Mouse (Mus musculus) c-Kit-positive CD71-negative TER-119-negative erythroid progenitor cells, embryonic 14.5 days (primary cell): ENCODE measurements at regions not wholly inside any gene's neighbourhood (a gene's known extent, or its start where the extent isn't known, plus 50 kb on each side); places are given as distances from the start of the nearest gene placed in this dataset.

ENCODE experiments used
- DNase-seq: peaks from one replicate; pipeline ENCODE4 v3.0.0-alpha.2; 2013; ENCODE audit warnings: low read depth

DNA sequence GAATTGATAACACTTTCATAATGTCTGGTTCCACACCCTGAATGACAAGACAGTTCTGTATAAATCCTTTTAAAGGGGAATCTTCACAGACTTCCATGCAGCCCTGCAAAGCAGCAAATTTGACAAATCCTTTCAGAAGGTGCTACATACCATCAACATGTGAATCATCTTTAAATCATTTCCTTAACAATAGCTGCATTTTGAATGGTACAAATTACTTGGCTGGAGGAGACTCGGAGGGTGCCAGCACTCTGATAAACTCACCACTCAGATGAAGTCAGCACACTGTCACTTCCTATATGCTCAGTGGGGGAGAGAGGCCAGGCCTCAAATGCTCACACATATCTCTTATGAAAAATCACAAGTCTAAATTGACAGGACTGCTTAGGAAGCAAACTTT lies 386.1 kb downstream of the Efnb2 start:
- DNase-seq, result no peak

DNA sequence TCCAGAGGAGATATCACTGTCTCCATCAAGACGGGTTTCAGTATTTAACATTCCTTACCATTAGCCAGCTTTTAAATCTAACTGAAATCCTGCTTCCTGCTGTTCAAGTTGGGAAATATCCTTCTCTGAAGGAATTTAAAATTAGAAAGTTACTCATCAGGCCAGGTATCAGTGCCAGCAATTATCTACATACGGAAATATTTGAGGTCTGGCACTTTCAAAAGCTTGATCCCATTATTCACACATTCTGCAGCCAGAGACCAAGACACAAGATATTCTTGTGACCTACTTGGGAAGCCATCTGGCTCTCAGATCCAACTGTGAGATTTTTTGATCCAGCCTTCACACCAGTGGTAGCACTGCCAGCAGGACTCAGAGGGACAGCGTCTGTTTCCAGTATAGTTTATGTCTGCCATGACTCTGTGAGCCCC lies 386.8 kb downstream of the Efnb2 start:
- no peak for DNase-seq

DNA sequence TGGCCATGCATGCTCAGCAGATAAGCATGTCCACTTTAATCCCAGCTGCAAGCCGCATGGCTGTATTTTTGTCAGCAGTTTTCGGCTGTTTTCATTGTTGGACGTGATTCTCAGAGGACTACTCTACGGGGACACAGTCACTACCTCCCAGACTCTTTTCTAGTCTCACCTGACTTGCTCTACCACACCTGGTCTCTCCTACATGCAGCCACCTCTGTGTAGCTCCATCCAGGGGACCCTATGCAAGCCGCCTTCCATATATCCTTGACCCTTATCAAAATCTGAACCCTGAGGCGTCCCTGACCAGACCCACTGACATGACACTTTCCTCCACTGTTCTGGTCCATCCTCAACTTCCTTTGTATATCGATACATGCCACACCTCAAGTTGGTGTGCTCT lies 402.2 kb downstream of the Efnb2 start:
- no peak for DNase-seq

DNA sequence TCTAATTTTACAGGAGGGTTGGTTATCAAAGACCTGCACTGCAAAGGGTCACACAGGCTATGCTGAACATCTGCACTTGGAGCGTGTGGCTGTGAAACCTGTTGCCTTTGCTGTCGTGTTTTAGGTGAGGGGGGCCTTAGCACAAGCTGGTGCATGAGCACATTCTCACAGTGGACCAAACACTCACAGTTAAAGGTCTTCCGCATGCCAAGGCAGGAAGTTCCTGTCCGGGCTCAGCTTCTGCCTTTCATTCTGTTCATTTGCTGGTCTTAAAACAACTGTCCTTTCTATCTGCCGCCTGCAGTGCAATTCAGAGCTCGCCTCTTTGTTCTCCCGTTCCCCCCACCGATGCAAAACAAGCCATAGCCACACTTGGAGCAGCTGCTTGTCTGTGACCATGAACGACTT lies 402.8 kb downstream of the Efnb2 start:
- no peak for DNase-seq

DNA sequence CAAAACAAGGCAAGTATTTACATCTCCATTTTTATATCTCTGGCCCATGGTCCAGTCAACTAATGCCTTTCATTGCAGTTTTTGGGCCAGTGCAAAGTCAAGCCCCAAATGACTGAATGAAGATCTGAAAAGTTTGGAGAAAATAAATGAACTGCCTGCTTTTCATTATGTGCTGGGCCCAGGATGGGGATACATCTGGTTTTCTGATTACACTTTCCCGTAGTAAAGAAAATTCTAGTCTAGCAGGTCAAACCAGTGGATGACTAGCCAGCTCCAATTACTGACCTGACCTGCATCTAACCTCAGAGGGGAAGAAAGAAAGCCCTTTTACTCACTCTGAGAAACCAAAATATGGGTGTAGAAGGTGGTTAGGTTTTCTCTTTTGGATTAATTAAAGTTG lies 404.7 kb downstream of the Efnb2 start:
- no peak for DNase-seq

DNA sequence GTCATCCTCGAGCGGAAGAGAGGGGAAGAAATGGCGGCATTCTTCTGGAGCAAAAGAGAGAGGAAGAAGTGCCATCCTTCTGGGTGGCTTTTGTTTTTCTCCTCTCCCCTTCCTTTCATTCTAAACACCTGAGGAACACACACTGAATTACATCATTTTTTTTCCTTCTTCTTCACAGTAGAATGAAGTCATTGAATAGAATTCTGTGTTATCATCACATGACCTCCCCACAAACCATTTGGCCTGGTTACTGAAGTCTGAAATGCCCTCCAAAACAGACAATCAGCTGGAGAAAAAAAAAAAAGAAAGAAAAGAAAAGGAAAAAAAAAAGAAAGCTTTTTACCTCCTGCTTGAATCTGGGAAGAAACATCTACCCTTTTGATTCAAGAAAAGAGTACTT lies 406.6 kb downstream of the Efnb2 start:
- no peak for DNase-seq

DNA sequence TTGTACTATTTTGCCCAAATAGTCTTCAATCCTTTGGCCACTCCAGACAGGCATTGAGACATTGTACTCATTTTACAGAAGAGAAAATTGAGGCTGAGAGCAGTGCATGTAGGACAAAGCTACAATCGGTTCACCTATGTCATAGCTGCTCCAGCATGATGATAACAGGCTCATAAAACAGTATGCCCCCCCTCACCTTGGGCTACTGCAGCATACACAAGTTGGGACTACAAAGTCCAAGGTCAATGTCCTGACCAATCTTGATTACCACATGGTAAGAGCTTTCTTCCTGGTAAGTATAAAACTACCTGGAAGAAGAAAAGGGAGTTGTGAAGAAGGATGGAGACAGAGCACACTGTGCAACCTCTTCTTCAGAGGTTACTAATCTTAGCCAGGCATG lies 416.4 kb downstream of the Efnb2 start:
- no peak for DNase-seq

DNA sequence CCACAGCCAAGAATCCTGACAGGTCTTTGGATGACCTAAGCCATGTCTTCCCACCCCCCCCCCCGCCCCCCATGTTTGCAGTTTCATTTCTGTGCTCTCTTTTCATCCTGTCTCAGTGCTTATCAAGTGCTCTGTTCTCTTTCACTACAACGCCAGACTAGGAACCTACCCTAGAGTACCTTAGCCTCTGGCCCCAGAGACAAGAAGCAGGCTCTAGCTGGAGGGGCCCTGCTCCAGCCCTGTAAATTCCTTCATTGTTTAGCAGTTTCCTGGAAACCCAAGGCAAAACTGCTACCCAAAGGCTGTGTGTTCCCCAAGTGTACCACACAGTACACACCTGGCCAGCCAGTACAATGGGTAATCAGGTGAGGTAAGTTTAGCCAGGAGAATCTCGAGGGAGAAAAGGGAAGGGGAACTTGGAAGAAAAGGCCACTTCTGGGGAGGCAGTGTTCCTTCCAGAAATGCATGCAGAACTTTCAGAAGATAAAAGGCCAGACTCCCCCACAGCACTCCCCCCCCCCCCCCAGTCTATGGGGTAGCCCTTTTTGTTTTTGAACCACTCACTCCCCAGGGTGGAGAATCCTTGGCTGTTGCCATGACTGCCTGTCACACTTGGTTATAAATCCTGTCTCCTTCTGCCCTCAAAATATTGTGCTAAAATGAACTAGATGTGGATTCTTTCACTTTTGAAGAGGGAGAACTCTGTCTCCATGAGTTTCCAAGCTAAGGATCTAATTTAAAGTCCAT lies 419.1 kb downstream of the Efnb2 start:
- DNase-seq, result no peak

DNA sequence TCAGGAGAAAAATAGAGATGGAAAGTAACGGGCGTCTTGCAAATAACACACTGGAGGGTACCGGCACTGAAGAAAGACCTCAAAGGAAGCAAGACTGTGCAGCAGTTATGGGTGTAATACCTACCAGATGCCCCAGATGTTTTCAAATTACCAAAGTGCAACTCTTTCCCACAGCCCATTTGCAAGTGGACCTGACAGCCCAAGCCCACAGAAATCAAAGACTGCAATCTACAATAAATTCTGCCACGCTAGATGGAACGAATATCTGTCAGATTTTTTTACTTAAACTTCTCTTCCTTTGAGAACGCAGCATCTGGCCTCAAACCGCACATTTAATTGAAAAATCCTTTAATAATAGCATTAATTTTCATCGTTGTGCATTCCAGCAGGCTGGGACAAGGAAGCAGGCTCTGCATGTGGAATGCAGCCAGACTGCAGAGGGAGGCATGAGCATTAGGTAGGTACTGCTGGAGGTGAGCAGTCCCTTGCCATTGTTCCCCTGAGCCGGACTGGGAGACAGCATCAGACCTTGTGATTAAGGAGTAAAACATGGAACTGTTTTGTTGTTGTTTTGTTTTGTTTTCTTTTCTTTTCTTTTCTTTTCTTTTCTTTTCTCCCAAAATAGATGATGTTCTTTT lies 419.9 kb downstream of the Efnb2 start:
- no peak for DNase-seq

DNA sequence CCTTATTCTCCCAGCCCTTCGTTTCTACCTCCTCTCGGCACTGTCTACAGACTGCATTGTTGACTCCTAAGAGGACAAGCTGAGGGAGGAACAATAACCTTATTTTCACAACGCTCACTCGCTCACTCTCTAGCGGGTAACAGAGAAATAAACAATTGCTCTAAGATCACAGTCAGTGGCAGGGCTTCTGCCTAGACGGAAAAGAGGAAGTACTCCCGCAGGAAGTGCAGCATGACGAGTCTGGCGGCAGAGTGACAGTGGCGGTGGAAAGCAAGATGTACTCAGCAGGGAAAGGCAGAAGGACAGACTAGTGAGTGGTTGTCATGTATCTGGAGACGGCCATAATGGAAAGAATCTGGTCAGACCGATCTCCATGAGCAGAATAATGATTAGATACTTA lies 421.6 kb downstream of the Efnb2 start:
- DNase-seq, result peak; percentile 35

DNA sequence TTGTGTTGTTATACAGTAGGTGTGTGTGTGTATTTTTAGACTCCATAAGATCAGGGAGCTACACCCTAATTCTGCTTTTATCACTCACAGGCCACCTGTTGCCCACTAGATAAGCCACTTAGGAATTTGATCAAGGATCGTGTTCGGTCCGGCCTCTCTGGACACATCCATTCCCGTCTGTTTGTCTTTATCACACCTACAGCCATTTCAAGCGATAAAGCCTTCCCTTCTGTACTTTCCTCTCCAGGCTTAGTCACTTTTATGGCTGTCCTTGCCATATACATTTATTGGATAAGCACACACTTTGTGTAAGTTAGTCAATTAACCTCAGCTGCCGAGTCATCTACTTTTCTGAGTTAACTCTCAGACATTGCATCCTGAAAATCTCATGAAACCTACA lies 423.0 kb downstream of the Efnb2 start:
- DNase-seq, result no peak

DNA sequence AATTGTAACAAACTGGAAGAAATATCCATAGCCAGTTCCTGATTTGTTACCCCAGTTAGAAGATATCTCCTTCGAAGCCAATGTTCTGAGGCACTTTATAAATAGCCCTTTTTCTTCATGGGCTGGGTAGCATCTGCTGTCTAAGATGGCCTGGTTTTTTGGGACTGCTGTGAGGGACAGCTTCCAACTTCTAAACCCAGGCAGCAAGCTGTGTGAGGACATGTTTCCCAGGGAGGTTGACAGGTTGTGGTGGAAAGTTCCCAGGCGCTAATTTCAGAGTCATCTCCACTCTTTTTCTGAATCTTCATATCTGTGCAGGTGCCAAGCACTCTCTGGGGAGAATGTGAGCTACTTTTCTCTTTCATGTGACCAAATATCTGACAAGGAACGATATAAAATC lies 427.4 kb downstream of the Efnb2 start:
- no peak for DNase-seq

DNA sequence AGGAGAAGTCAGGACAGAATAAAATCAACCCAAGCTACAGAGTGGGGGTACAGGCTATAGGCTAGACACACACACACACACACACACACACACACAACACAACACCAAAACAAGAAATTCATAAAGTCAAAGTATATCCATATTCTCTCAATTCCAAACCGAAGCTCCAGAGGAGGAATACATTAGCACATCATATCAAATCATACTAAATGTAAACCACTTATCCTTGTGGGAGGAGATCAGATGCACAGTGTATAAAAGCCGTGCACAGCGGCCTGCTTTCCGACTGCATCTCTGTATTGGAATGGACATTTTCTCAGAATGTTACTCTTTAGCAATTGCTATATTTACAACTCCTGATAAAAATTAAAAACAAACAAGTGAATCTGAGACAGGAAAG lies 427.9 kb downstream of the Efnb2 start:
- DNase-seq, result no peak

DNA sequence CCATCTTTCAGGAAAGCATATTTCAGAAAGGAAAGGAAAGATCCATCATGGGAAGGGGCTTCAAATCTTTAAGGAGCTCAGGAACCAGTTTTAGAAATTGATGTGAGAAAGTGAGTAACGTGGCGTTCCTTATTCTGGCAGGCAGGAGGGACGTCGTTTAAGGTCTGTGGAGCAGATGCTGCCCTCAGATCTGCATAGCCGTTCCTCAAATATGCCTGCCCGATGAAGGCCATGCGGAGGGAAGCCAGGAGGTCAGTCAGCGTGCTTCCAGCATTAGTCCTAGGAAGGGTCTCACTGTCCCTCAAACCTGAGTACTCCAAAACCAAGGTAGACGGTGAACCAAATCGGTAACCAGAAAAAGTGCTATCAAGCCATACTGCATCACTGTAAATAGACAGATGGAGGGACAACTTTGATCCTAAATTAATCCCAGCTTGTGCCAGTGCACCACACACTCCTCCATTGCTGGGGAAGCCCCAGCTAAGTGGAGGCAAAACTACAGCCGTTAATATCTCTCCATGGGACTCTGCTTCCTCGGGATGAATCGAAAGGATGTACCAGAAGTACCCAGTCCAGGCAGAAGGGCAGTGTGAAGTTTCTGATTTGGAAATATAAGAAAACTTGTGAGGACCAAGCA lies 428.9 kb downstream of the Efnb2 start:
- no peak for DNase-seq

DNA sequence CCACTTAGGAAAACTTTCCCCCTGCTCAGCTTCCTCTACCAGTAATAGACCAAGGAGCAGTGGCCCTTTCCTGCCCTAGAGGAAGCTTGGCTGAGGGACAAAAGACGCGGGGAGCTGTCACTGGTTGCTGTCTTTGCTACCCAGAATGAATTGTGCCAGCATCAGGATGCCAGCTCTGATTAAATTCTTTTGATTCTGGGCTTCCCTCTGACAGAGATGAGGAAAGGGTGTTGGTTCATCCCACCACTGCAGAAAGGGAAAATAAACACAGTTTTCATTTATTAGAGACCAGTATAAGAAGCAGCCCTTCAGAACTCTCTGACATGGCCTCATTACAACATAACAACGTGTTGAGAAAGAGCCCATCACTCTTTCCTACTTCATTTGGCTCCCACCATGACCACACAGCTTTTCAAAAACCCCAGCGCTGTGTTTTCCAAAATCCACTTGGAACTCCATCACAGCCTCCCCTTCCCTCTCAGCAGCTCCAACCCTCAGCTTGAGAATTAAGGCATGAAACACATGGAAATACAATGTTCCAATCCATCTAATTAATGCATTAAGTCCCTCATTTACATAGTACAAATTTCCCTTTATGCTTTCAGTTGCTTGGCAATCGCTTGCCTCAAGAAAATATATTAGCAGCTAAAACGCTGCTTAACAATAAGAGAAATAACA lies 429.6 kb downstream of the Efnb2 start:
- DNase-seq, result no peak

DNA sequence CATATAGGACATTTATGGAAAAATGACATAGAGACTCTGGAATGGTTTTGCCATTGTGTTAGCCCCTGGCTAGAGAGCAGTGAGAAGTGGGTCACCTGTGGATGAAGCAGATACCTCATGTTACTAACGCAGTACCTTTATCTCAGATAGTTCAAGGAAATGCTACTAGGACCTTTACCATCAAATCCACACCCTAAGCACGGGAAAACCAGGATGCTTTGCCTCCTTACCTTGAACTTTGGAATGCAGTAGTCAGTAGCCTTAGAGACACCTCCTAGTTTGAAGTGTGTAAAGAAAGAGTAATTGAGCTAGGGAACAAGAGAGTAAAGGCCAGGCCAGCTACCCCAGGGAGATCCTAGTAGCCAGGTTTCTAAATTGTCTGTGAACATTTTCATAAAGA lies 435.0 kb downstream of the Efnb2 start:
- DNase-seq, result no peak

DNA sequence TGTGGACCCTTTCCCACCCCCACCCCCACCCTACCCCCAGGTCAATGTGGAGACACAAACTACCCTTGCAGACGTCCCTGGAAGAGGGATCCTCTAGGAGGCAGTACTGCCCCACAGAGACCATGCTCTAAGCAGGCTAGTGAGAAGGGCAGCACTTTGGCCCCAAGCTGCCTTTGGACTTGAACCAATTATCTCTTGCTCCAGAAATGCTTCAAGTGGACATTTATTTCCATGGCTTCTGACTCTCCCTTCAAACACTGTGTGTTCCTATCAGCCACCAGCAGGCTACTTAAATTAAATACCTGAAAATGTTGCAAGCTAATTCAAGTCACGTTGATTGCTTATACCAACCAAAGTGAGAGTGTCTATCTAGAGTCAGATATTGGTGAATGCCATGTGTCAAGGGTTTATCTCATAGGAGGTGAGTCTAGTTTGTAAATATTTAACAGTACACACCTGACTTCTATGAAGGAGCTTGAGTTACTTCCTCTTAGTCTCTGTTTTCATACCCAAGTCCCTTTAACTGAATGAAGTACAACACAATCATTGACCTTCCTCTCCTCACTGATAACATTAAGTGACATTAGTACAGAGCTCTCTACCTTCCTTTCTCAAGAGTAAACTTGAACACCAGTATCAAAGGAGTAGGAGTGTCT lies 435.7 kb downstream of the Efnb2 start:
- DNase-seq, result no peak

DNA sequence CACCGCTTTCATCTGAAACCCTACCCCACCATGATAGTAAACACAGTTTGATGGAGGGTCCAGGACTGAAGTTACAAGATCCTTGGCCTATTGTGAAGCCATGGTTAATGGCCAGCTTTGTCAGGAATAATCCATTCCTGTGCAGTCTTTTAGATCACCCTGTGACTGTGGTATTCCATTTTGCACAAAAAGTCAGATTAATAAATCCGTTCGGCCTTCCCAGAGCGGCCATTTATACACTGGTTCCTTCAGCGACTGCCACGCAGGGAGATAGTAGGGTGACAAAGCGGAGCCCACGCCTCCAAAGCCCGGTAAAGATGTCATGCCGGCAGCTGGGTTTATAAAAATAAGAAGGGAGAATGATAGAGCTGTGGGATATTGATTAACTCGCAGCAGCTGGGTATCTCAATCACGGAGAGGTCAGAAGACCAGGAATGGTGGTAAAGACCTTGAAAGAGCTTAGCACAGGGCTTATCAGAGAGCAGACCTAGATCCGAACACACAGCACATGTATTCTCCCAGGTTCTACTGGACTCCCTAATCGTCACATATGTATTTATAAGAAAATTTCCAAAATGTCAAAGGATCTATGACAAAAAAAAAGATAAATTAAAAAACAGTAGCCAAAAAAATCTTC lies 440.5 kb downstream of the Efnb2 start:
- DNase-seq, result no peak

DNA sequence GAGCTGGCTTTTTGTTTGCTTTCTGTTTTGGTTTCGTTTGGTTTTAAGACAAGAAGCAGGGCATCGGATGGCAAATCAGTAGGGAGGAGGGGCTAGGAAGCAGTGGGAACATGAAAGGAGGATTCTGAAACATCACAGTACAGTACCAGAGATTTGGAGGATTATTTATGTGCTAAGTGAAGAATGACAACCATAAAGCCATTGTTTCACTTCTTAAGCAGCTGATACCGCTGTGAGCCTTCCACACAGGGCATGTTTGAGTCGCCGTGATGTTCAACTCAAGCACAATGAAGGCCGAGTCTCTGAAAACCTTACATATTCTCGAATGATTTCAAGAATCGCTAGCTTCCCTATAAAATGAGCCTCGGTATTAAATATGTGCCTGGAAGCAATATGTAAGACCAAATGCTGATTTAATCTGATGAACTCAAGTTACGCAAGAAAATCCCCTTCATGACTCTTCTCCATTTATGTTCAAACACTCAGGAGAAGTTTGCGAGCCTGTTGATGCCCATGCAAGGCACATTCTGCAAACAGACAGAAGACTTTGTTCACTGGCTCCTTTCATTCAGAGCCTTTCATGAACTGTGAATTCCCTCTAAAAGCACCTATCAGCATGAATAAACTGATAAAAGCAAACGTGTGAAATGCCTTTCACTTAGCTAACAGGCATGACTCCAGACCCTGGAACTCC lies 441.2 kb downstream of the Efnb2 start:
- no peak for DNase-seq

DNA sequence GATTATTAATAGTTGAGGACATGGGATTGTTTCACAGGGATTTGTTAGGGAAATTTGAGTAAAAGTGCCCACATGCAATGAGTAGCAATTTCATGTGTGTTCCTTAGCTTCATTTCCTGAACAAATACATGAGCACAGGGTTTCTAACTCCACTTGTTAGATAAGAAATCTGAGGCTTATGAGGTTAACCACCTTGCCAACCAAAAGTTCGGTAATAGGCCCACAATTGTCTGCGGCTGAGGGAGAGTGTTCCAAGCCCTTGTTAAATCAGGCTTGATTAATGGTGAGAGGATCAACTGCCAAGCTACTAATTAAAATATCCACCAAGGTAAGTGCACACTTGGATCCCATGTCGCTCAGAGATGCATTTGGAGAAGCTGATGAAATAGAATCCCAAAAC lies 468.0 kb downstream of the Efnb2 start:
- no peak for DNase-seq

DNA sequence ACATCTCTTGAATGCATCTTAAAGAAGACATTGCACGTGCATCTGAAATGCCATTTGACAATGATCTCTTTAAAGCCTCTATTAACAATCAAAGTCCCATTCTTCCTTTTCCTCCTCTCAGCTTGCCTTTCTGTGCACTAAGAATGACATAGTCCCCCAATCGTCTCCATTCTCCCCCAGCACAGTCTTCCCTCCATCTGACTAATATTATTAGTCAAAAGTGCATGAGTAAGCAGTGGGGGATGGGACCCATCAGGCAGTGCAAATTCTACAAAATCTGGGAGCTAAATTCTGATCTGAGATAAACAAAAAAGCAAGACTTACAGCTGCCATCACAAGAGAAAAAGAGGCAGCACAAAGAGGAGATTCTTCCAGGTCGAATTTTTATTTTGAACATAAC lies 475.0 kb downstream of the Efnb2 start:
- no peak for DNase-seq
